Mouse (Mus musculus) neural tube, embryonic 12.5 days (tissue): ENCODE data around the gene Akap6. TPM values are rescaled to one million over a fixed set of nuclear protein-coding genes. Genes with fewer than 3 reads are reported as not detected.
"Not testable (repeated sequence)": the region's sequence is repeated elsewhere in the genome, so short reads cannot be mapped to it uniquely, and the experiment has no call there.

Source experiments
- ATAC-seq: fragments of 200-750 bp; cut with Nextera tagmentation; 2 replicates; pipeline ENCODE4 v1.8.0; 2017; ENCODE audit warnings: low read depth, mild to moderate bottlenecking, moderate TSS enrichment, moderate library complexity; ENCODE audit not compliant: low FRiP score
- H3K27ac ChIP-seq: fragments of 300-500 bp; sonication (generic); 2 replicates; pipeline ENCODE4 v1.5.1; 2016
- H3K27me3 ChIP-seq: fragments of 300-500 bp; sonication (generic); replicated peaks from 2 replicates; pipeline ENCODE4 v1.6.1; 2016; ENCODE audit warnings: mild to moderate bottlenecking
- H3K36me3 ChIP-seq: fragments of 300-500 bp; sonication (generic); 2 replicates; pipeline ENCODE4 v1.6.1; 2016; ENCODE audit warnings: mild to moderate bottlenecking
- H3K4me1 ChIP-seq: fragments of 300-500 bp; sonication (generic); 2 replicates; pipeline ENCODE4 v1.6.1; 2016
- H3K4me2 ChIP-seq: fragments of 300-500 bp; sonication (generic); replicated peaks from 2 replicates; pipeline ENCODE4 v1.6.1; 2016; ENCODE audit warnings: mild to moderate bottlenecking
- H3K4me3 ChIP-seq: fragments of 300-500 bp; sonication (generic); 2 replicates; pipeline ENCODE4 v1.5.1; 2016
- H3K9ac ChIP-seq: fragments of 300-500 bp; sonication (generic); 2 replicates; pipeline ENCODE4 v1.6.1; 2016; ENCODE audit warnings: mild to moderate bottlenecking
- H3K9me3 ChIP-seq: fragments of 300-500 bp; sonication (generic); 2 replicates; pipeline ENCODE4 v1.6.1; 2016; ENCODE audit warnings: mild to moderate bottlenecking
- WGBS: fragments of 180-500 bp; shearing (Covaris S2); methylation state at CpG from one replicate; pipeline ENCODE4 v1.1.7; 2016; 5-methylcytosine and 5-hydroxymethylcytosine counted together
- polyA plus RNA-seq: library from polyadenylated mRNA; unstranded; fragments of >200 nt; fragmentation: Nextera tagmentation; extraction: Ambion mirVana; gene quantifications from 2 replicates; pipeline ENCODE4 v1.2.1, GENCODE M21; 2016

Gene Akap6
- polyA plus RNA-seq, 1 experiment from 2014 or later, result 29.5 TPM

DNA sequence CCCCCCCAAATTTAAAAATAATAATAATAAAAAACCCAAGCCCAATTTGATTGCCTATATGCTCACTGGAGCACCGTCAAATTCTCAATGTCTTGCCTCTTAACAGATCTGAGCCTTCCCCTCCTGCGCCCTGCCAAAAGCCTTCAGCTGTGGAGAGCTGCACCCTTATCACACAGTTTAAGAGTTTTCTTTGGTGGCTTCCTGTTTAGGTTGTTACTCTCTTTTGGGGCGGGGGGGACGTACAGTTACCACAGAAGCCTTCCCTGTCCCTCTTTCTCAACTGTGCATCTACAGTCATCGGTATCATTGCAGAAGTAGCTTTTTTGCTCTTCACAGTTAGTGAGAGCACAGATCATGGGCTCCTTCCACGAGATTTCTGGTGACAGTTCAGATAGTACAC is 19.2 kb downstream of the Akap6 start:
- no peaks in the 10 kb centered on the region for H3K4me1 ChIP-seq
- H3K36me3 ChIP-seq, result no peaks in the 10 kb centered on the region; the same call in 1 of the 2 replicates
- H3K27ac ChIP-seq, result no peak overlapping the region
- no peak overlapping the region for H3K9ac ChIP-seq
- 90% methylated on average over 6 of the region's 6 CpGs for WGBS
- no peak overlapping the region for H3K4me3 ChIP-seq
- ATAC-seq, result no peak
- H3K9me3 ChIP-seq, result no peaks in the 10 kb centered on the region
- H3K27me3 ChIP-seq, result no peaks in the 10 kb centered on the region
- no peak overlapping the region for H3K4me2 ChIP-seq

DNA sequence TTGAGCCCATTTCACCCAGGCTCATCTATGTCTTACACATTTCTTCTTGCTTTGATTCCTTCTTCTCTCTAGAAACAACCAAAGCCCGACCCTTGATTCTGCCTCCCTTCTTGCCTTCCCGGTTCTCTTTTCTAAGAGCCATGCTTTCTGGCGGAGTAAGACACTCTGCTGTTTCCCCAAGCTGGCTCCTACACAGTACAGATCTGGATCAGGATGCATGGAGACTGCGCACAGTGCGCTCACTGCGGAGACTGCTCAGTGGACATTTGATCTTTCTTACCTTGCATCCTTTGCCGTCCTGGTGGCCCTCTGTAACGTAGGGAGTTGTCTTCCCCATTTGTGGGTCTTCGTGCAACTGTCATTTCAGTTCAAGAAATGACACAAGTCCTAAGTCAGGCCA is 20.0 kb downstream of the Akap6 start:
- WGBS, result 88% methylated on average over 9 of the region's 9 CpGs
- H3K9ac ChIP-seq, result no peak overlapping the region
- no peaks in the 10 kb centered on the region; the same call in 1 of the 2 replicates for H3K36me3 ChIP-seq
- no peak overlapping the region for H3K4me3 ChIP-seq
- no peaks in the 10 kb centered on the region for H3K27me3 ChIP-seq
- ATAC-seq, result no peak
- no peaks in the 10 kb centered on the region for H3K4me1 ChIP-seq
- H3K27ac ChIP-seq, result no peak overlapping the region
- H3K9me3 ChIP-seq, result no peaks in the 10 kb centered on the region
- H3K4me2 ChIP-seq, result no peak overlapping the region

DNA sequence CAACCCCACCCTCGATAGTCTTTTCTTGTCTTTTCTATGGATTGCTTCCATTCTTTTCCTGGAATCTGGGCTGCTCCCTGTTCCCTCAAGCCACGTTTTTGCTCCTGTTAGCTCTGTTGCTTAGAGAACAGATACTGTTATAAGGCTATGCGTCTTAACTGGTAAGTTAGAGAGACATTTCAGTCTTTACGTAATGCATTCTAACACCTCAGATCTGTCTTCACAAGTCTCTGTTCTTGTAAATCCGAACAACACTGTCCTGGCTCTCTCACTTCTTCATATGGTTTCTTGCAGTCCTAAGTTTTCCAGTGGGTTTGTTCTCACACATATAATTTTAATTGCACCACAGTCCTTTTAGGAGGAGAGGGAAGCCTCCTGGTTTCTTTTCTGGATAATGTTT is 20.5 kb downstream of the Akap6 start:
- no peaks in the 10 kb centered on the region for H3K27me3 ChIP-seq
- ATAC-seq, result no peak
- H3K9me3 ChIP-seq, result no peaks in the 10 kb centered on the region
- 84% methylated on average over 5 of the region's 5 CpGs for WGBS
- H3K4me3 ChIP-seq, result no peak overlapping the region
- H3K36me3 ChIP-seq, result no peaks in the 10 kb centered on the region; the same call in 1 of the 2 replicates
- H3K4me1 ChIP-seq, result no peaks in the 10 kb centered on the region
- H3K4me2 ChIP-seq, result no peak overlapping the region
- H3K27ac ChIP-seq, result no peak overlapping the region
- no peak overlapping the region for H3K9ac ChIP-seq

DNA sequence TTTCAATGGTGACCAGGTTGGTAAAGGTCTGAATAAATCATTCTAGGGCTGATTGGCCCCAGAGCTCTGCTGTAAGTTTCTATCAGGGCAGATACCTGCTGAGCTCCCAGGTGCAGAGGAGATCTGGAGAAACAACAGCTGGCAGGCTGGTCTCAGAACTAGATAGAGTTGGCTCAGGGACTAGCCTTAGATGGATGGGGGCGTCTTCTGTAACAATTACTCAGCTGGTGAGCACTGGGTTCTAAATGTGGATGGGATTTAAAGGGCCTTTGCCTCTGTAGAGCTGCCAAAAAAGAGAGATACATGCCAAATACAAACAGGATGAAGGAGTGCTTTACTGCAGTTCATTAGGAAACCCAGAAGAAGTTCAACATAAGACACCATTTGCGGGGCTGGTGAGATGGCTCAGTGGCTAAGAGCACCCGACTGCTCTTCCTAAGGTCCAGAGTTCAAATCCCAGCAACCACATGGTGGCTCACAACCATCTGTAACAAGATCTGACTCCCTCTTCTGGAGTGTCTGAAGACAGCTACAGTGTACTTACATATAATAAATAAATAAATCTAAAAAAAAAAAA is 24.9 kb downstream of the Akap6 start:
- not testable (repeated sequence) for ATAC-seq, H3K4me2 ChIP-seq, H3K9me3 ChIP-seq, H3K4me1 ChIP-seq, H3K9ac ChIP-seq, H3K27me3 ChIP-seq, H3K27ac ChIP-seq, H3K4me3 ChIP-seq, H3K36me3 ChIP-seq
- 71% methylated on average over 3 of the region's 3 CpGs for WGBS

DNA sequence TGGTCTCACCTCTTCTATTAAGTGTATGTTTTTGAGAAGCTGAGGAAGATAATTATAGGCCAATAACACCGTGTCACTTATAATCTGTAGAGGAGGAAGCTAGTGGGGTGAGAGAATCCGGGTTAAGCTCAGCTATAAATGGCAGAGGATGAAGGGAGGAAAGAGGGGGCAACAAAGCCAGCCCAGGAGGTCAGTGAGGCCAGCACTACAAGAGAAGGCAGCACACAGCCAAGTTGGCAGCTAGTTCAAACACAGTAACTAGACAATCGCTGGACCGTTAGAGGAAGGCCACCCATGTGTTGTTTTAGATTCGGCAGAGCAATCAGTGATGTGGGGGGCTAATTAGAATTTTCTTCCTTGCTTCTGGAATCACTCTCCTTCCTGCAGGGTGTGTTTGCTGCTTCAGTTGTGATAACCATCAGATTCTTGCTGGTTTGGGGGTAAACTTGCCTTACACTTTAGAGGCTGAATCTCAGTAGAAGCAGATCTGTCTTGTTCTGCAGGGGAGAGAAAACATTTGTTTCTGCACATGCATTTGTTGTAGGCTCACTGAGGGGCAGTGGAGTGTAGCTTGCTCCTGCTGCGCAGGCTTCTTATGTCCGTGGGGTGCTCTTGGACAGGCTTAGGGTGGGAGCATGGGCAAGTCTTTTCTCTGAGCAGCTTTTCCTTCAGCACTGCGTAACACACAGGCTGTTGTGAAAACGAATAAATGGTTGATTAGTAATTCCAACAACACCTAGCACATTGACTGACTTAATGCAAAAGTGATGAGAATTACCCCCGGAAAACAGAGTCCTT is 27.4 kb downstream of the Akap6 start:
- no peaks in the 10 kb centered on the region for H3K36me3 ChIP-seq
- no peak for ATAC-seq
- H3K4me3 ChIP-seq, result no peak overlapping the region
- H3K9ac ChIP-seq, result no peak overlapping the region
- H3K9me3 ChIP-seq, result no peaks in the 10 kb centered on the region
- H3K4me2 ChIP-seq, result no peak overlapping the region
- peaks cover 5% of the 10 kb centered on the region; the same call in 1 of the 2 replicates for H3K4me1 ChIP-seq
- no peaks in the 10 kb centered on the region for H3K27me3 ChIP-seq
- WGBS, result 69% methylated on average over 10 of the region's 10 CpGs
- H3K27ac ChIP-seq, result no peak overlapping the region

DNA sequence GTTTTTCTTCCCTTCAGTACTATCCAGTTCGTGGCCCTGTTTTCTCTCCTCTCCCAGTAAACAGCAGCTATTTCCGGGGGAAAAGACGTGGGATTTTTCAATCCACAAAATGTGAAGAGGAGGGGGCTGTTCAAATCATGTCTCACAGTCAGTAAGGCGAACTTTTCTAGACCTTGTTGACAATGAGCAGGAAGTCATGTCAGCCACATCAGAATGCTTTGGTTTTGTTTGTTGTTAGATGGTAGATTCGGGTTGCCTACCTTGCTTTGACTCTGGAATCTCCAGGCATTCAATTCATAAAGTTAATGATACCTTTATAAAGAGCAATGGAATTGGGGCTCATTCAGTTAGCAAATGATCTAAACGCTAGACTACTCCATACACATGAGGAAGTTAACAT is 30.2 kb downstream of the Akap6 start:
- no peak overlapping the region for H3K27ac ChIP-seq
- H3K4me3 ChIP-seq, result no peak overlapping the region
- H3K9ac ChIP-seq, result no peak overlapping the region
- no peak for ATAC-seq
- no peak overlapping the region for H3K4me2 ChIP-seq
- peaks cover 5% of the 10 kb centered on the region; the same call in 1 of the 2 replicates for H3K4me1 ChIP-seq
- no peaks in the 10 kb centered on the region for H3K9me3 ChIP-seq
- H3K36me3 ChIP-seq, result no peaks in the 10 kb centered on the region
- 88% methylated on average over 6 of the region's 6 CpGs for WGBS
- H3K27me3 ChIP-seq, result no peaks in the 10 kb centered on the region

DNA sequence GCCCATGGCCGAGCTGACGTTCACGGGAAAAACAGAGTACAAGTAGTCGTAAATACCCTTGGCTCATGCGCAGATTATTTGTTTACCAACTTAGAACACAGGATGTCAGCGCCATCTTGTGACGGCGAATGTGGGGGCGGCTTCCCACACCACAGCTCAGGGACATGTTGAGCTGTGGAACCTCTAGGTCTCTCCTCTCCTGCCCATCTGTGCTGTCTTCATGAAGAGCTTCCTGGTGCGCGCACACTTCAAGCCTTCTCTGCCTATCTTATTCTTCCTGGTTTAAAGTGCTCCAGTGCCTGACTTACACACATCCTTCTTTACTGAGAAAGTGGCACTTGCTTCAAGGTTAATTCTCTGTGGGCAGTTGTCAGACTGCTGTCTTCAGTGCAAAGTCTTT is 36.0 kb downstream of the Akap6 start:
- H3K9ac ChIP-seq, H3K4me3 ChIP-seq, H3K4me2 ChIP-seq, H3K27me3 ChIP-seq, H3K27ac ChIP-seq, ATAC-seq, H3K9me3 ChIP-seq, H3K36me3 ChIP-seq, H3K4me1 ChIP-seq: not testable (repeated sequence)
- WGBS, result 84% methylated on average over 7 of the region's 11 CpGs

DNA sequence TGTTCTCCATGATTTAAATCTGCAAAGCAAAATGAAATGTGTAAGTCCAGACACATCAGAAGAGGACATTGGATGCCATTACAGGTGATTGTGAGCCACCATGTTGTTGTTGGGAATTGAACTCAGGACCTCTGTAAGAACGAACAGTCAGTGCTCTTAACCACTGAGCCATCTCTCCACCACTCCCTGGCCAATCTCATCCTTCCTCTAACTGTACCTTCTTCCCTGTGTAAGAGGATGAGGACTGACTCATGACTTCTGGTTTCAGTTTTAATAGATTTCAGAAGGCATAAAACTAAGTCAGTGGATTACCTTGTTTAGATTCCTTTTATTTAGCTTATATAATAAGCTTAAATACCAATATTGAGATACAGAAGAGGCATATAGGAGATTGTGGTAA is 38.0 kb downstream of the Akap6 start:
- Histone ChIP-seq H3K27me3 (no peaks in the 10 kb centered on the region), H3K4me2 (no peak overlapping the region), H3K4me3 (no peak overlapping the region), H3K4me1 (no peaks in the 10 kb centered on the region), H3K9ac (no peak overlapping the region), H3K36me3 (no peaks in the 10 kb centered on the region), H3K27ac (no peak overlapping the region), H3K9me3 (no peaks in the 10 kb centered on the region)
- ATAC-seq, result no peak
- 96% methylated on average over 1 of the region's 1 CpGs for WGBS

DNA sequence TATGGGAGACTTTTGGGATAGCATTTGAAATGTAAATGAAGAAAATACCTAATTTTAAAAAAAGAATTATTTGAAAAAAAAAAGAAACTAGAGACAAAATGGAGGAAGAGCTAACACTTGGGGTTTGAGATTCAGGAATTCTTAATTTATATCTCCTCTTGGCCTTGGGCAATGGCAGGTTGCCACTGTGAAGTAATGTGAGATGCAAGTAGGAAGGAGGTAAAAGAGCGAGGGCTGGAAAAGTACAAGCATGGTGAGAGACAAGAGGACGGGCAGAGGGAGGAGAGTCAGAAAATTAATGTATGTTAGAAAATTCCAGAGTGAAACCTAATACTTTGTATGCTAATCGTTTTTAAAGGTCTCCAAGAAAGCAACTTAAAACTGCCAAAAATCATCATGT is 40.1 kb downstream of the Akap6 start:
- no peak for ATAC-seq
- H3K9ac ChIP-seq, result no peak overlapping the region
- no peak overlapping the region for H3K4me3 ChIP-seq
- no peak overlapping the region for H3K27ac ChIP-seq
- H3K27me3 ChIP-seq, result no peaks in the 10 kb centered on the region
- no peaks in the 10 kb centered on the region for H3K4me1 ChIP-seq
- H3K9me3 ChIP-seq, result no peaks in the 10 kb centered on the region
- H3K4me2 ChIP-seq, result no peak overlapping the region
- no peaks in the 10 kb centered on the region; the same call in 1 of the 2 replicates for H3K36me3 ChIP-seq
- WGBS, result 92% methylated on average over 3 of the region's 3 CpGs

DNA sequence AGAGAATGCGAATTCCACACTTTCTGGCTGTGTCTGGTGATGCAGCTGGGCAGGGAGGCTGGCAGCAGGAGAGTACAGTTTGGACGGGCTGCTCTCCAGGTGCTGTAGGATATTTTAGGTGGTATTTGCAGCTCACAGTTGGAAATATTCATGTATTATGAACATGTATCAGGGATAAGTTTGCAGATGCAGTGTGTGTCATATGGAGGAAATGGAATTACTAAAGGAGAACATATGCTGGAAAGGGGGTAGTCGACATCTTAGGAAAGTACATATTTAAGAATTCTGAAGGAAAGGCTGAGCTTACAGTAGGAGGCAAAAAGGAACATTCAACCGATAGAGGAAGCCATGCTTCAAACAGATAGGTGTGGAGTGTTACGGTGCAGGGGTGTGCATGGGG is 42.6 kb downstream of the Akap6 start:
- Histone ChIP-seq H3K4me1 (peaks cover 3% of the 10 kb centered on the region; the same call in 1 of the 2 replicates), H3K9me3 (no peaks in the 10 kb centered on the region), H3K4me3 (no peak overlapping the region), H3K4me2 (no peak overlapping the region), H3K27me3 (no peaks in the 10 kb centered on the region), H3K36me3 (no peaks in the 10 kb centered on the region; the same call in 1 of the 2 replicates), H3K27ac (no peak overlapping the region), H3K9ac (no peak overlapping the region)
- ATAC-seq, result no peak
- WGBS, result 92% methylated on average over 5 of the region's 5 CpGs

DNA sequence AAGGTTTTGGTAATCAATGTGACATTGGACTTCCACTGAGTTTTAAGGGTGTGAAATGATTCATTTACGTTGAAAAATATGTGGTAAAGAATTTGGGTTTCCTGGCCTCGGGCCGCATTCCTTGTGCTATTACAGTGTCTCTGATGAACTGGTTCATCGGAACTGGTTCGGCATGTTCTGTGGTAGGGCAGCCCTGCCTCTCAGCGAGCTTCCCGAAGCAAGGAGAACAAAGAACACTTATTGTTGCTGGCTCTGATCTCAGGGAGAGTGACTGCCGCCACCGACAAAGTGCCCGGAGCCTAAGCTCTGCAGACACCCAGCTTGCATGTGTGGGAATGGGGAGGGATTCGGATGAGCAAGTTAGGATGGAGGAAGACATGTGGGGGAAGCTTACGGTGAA is 50.8 kb downstream of the Akap6 start:
- ATAC-seq, result no peak
- no peak overlapping the region for H3K9ac ChIP-seq
- H3K27ac ChIP-seq, result no peak overlapping the region
- H3K4me2 ChIP-seq, result no peak overlapping the region
- 54% methylated on average over 12 of the region's 12 CpGs for WGBS
- no peaks in the 10 kb centered on the region for H3K9me3 ChIP-seq
- no peak overlapping the region for H3K4me3 ChIP-seq
- no peaks in the 10 kb centered on the region for H3K27me3 ChIP-seq
- H3K36me3 ChIP-seq, result no peaks in the 10 kb centered on the region
- peaks cover 5% of the 10 kb centered on the region; the same call in 1 of the 2 replicates for H3K4me1 ChIP-seq

DNA sequence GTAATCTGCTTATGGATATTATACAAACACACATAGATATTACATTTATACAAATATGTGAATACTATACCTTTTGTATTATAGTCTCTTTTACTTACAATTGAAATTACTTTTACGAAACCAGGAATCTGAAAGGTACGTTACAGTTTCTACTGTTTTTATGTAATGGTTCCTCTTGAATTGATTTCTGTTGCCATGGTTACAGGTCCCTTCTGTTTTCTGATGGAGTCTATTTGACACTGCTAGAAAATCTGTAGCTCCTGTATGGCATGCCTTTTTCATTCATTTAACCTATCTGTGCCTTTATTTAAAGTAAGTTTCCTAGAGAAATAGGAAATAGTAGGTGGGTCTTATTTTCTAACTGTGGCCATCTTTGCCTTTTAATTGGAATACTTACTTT is 56.5 kb downstream of the Akap6 start:
- Histone ChIP-seq H3K9ac (no peak overlapping the region), H3K27ac (no peak overlapping the region), H3K4me1 (0 out of 2 replicates have a peak, but pooled peaks cover 6% of the 10 kb centered on the region), H3K36me3 (no peaks in the 10 kb centered on the region), H3K4me3 (no peak overlapping the region), H3K9me3 (no peaks in the 10 kb centered on the region), H3K27me3 (no peaks in the 10 kb centered on the region), H3K4me2 (no peak overlapping the region)
- WGBS, result 79% methylated on average over 2 of the region's 2 CpGs
- ATAC-seq, result no peak

DNA sequence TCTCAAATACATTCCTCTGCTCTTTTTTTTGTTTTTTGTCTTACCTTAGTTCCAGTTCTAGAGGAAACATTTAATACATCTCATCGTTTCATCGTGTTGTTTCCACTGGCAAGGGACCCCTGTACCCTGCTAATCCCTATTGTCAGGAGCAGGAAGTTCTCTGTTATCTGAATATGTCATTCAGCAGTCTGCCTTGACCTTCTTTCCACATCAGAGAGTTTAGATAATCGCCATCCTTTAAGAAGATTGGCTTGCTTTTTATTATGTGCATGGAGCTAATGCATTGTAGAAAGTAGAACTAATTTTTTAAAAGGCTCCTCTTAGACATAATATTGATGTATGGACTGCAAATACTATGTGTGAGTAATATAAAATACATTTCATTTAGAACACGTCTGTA is 58.7 kb downstream of the Akap6 start:
- no peak overlapping the region for H3K9ac ChIP-seq

More for the DNA sequence above, 58.7 kb downstream of the Akap6 start:
- no peak for ATAC-seq
- Histone ChIP-seq H3K36me3 (no peaks in the 10 kb centered on the region), H3K27ac (no peak overlapping the region), H3K4me3 (no peak overlapping the region), H3K4me2 (no peak overlapping the region), H3K4me1 (0 out of 2 replicates have a peak, but pooled peaks cover 6% of the 10 kb centered on the region), H3K9me3 (no peaks in the 10 kb centered on the region), H3K27me3 (no peaks in the 10 kb centered on the region)
- 21% methylated on average over 4 of the region's 4 CpGs for WGBS
